Mouse (Mus musculus) neural tube, embryonic 15.5 days (tissue): ENCODE results near the gene Dok4. TPM values are rescaled to one million over a fixed set of nuclear protein-coding genes. Genes with fewer than 3 reads are reported as not detected.

Source experiments
- ATAC-seq: fragments of 200-750 bp; cut with Nextera tagmentation; 2 replicates; pipeline ENCODE4 v1.8.0; 2017; ENCODE audit warnings: mild to moderate bottlenecking, moderate TSS enrichment, moderate library complexity; ENCODE audit not compliant: low FRiP score
- H3K27ac ChIP-seq: fragments of 300-500 bp; sonication (generic); replicated peaks from 2 replicates; pipeline ENCODE4 v1.5.1; 2015; ENCODE audit warnings: mild to moderate bottlenecking, inconsistent platforms
- H3K27me3 ChIP-seq: fragments of 300-500 bp; sonication (generic); replicated peaks from 2 replicates; pipeline ENCODE4 v1.6.1; 2015; ENCODE audit warnings: inconsistent platforms
- H3K36me3 ChIP-seq: fragments of 300-500 bp; sonication (generic); 2 replicates; pipeline ENCODE4 v1.6.1; 2015; ENCODE audit warnings: inconsistent platforms
- H3K4me1 ChIP-seq: fragments of 300-500 bp; sonication (generic); 2 replicates; pipeline ENCODE4 v1.6.1; 2015; ENCODE audit warnings: inconsistent platforms
- H3K4me2 ChIP-seq: fragments of 300-500 bp; sonication (generic); 2 replicates; pipeline ENCODE4 v1.6.1; 2015; ENCODE audit warnings: inconsistent platforms, mild to moderate bottlenecking, moderate library complexity
- H3K4me3 ChIP-seq: fragments of 300-500 bp; sonication (generic); replicated peaks from 2 replicates; pipeline ENCODE4 v1.5.1; 2015; ENCODE audit warnings: mild to moderate bottlenecking, inconsistent platforms
- H3K9ac ChIP-seq: fragments of 300-500 bp; sonication (generic); replicated peaks from 2 replicates; pipeline ENCODE4 v1.6.1; 2015; ENCODE audit warnings: mild to moderate bottlenecking, inconsistent platforms
- H3K9me3 ChIP-seq: fragments of 300-500 bp; sonication (generic); replicated peaks from 2 replicates; pipeline ENCODE4 v1.6.1; 2016; ENCODE audit warnings: inconsistent platforms
- WGBS: fragments of 180-500 bp; shearing (Covaris S2); methylation state at CpG from one replicate; pipeline ENCODE4 v1.1.7; 2015; ENCODE audit warnings: mixed read lengths; 5-methylcytosine and 5-hydroxymethylcytosine counted together
- polyA plus RNA-seq: library from polyadenylated mRNA; unstranded; fragments of >200 nt; fragmentation: Nextera tagmentation; extraction: Ambion mirVana; gene quantifications from 2 replicates; pipeline ENCODE4 v1.2.1, GENCODE M21; 2015

The Dok4 gene
- polyA plus RNA-seq, 1 experiment from 2014 or later = 116 TPM

DNA sequence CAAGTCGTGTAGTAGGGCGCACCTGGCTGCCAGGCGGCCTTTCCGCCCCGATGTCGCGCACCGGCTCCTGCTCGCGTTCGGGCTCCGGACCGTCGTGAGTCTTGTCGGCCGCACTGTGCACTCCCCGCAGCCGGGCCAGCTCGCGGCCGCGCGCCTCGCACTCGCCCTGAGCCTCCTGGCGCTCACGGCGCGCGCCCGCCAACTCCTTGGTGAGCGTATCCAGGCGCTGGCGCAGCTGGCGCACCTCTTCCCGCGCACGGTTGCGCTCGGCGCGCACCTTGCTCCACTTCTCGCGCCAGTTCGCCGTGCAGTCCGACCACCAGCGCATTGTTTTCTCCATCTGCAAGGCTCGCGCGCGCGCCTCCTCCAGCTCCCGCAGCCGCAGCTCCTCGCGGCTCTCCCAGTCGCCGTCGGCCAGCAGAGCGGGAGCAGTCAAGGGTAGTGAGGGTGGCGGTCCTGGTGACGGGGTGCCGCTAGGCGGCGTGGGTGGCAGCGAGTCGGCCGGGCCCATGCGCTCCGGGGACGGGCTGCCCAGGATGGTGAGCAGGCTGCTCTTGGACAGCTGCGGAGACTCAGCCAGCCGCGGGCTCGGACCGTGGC, 37.0 kb upstream of the Dok4 start:
- peak overlapping the region; percentile 86 for H3K4me2 ChIP-seq
- H3K27ac ChIP-seq = no peak overlapping the region
- H3K4me1 ChIP-seq = peaks cover 48% of the 10 kb centered on the region
- no peaks in the 10 kb centered on the region for H3K36me3 ChIP-seq
- peaks cover 39% of the 10 kb centered on the region for H3K27me3 ChIP-seq
- peak; percentile 43 for ATAC-seq
- no peaks in the 10 kb centered on the region for H3K9me3 ChIP-seq
- H3K4me3 ChIP-seq = peak overlapping the region; percentile 49
- WGBS = 4% methylated on average over 76 of the region's 77 CpGs
- H3K9ac ChIP-seq = peak overlapping the region; percentile 31

DNA sequence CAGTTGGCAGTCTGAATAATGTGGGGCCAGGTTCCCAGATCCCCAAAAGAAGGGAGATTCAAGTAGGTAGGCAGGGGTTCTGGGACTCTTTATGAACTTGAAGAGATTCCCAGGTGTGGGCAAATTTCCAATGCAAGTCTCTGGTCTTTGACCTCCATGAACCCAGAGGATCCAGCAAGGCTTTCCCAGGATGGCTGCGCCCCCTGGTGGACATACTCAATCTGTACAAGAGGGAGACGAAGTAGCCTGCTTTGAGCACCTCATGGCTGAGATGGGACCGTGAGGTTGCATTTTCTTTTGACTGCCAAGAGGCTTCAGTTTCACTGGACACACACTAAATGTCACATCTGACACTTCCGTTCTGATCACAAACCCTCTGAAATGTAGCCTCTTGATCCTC, 32.7 kb upstream of the Dok4 start:
- WGBS = 8% methylated on average over 4 of the region's 4 CpGs
- no peak for ATAC-seq
- H3K4me2 ChIP-seq = no peak overlapping the region

DNA sequence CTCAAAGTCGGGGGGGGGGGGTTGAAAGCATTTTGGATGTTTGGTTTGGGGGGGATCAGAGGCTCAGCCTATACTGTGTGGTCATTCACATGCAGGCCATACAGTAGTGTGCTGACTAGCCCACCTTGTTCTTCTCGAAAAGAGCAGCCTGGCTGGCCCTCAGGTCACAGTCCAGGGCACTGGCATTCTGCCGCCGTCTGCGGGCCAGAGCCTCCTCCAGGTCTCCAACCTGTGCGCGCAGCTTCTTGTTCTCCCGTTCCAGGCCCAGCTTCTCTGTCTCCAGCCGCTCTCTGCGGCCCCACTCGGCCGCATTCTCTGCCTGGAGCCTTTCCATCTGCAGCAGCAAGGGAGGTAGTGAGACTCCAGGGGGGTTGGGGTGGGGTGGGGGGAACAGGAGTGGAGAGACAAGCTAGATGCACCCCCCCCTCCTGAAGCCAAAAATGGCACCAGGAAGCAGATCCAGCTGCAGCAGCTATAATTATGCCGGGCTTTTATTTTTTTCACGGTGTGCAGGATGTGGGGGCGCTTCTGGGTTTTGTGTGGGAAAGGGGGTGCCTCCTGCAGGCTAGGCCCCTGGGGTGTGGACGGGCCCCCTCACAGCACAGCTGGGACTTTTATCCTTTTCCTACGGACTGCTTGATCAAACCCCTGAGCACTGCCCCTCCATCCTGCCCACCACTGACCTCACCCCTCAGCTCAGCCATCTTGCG, 31.6 kb upstream of the Dok4 start:
- H3K9me3 ChIP-seq = no peaks in the 10 kb centered on the region
- H3K9ac ChIP-seq = no peak overlapping the region
- H3K4me3 ChIP-seq = no peak overlapping the region
- no peaks in the 10 kb centered on the region for H3K36me3 ChIP-seq
- H3K27me3 ChIP-seq = peaks cover 15% of the 10 kb centered on the region; the same call in 1 of the 2 replicates
- no peak for ATAC-seq
- H3K4me1 ChIP-seq = peaks cover 21% of the 10 kb centered on the region
- 85% methylated on average over 18 of the region's 18 CpGs for WGBS
- no peak overlapping the region for H3K4me2 ChIP-seq
- no peak overlapping the region for H3K27ac ChIP-seq

More for the DNA sequence above, 32.7 kb upstream of the Dok4 start:
- H3K9ac ChIP-seq = no peak overlapping the region
- no peaks in the 10 kb centered on the region for H3K9me3 ChIP-seq
- H3K27me3 ChIP-seq = peaks cover 25% of the 10 kb centered on the region
- no peak overlapping the region for H3K27ac ChIP-seq
- H3K4me3 ChIP-seq = no peak overlapping the region
- no peaks in the 10 kb centered on the region for H3K36me3 ChIP-seq
- H3K4me1 ChIP-seq = peaks cover 28% of the 10 kb centered on the region

DNA sequence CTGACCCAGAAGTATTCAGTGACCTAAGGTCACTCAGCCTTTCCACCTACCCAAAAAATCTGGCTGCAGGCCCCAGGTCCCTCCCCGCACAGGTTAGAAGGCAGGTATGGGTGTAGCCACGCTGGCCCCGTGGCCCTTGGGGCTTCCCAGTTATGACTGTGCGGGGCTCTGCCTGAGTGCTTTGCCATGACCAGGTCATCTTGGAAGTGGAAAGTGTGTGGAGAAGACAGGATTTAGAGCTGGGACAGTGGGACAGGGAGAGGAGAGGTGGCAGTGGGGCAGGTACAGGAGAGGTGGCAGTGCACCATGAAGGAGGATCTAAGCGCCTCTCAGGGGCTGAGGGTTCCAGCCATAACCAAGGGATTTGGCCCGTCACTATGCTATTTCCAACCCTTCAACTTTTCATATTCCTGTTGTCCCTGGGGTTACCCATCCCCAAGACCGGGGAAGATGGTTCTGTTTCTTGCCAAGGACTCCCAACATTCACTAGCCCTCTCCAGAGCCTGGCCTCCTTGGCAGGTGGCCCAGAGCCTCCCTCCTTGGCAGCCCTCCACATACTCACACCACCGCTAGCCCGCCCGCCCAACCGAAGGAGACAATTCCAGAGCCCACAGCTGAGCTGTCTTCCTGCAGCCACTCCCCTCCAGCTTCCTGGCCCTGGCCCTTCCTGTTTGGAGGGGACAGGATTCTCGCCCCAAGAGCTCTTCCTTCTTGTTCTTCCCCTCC, 28.5 kb upstream of the Dok4 start:
- Histone ChIP-seq H3K9me3 (no peaks in the 10 kb centered on the region), H3K4me1 (peaks cover 20% of the 10 kb centered on the region), H3K36me3 (no peaks in the 10 kb centered on the region), H3K27me3 (no peaks in the 10 kb centered on the region), H3K27ac (peak overlapping the region; percentile 54; the same call in 1 of the 2 replicates), H3K9ac (no peak overlapping the region), H3K4me3 (no peak overlapping the region), H3K4me2 (no peak overlapping the region)
- WGBS = 71% methylated on average over 12 of the region's 12 CpGs
- ATAC-seq = peak; percentile 42; the same call in 1 of the 2 replicates

DNA sequence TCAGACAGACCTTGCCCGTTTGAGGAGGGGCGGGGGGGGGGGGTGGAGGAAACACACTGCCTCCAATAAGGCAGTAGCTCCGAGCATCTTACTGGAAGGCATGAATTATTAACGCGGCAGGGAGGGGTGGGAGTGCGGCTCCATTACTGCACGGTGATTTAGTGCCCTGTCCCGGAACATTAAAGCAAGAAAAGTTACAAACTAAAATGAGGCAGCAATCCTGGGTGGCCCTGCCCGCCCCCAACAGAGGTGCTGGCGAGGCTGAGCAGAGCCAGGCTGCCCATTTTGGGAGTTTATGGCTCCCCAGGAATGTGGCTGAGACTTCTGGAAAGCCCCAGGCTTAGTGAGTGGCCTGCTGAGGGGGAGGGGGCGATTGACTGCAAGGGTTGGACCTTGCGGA, 27.6 kb upstream of the Dok4 start:
- H3K9me3 ChIP-seq = no peaks in the 10 kb centered on the region
- no peaks in the 10 kb centered on the region for H3K36me3 ChIP-seq
- no peak for ATAC-seq
- H3K27me3 ChIP-seq = no peaks in the 10 kb centered on the region
- no peak overlapping the region for H3K4me2 ChIP-seq
- H3K4me1 ChIP-seq = peaks cover 23% of the 10 kb centered on the region
- H3K9ac ChIP-seq = no peak overlapping the region
- H3K27ac ChIP-seq = no peak overlapping the region
- H3K4me3 ChIP-seq = no peak overlapping the region
- WGBS = 28% methylated on average over 12 of the region's 12 CpGs

DNA sequence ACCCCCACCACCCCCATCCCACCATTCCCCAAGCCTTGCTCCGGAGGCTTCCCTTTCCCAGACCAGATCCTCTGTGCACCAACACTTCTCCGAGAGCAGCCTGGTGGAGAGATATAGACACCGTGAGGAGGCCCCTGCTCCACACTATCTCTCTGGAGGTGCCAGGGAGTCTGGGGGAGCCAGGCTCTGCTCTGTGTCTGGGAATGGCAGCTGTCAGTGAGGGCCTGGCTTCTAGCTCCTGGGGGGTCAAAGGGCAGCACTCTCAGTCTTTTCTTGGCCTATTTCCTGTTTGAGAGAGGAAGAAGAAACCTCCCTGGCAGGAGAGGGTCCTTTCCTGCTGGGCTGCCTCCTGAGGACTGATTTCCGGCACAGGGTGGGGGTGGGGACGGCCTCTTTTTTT, 24.9 kb upstream of the Dok4 start:
- Histone ChIP-seq H3K9me3 (no peaks in the 10 kb centered on the region), H3K9ac (no peak overlapping the region), H3K36me3 (no peaks in the 10 kb centered on the region), H3K27ac (no peak overlapping the region; the same call in 1 of the 2 replicates), H3K4me3 (no peak overlapping the region), H3K27me3 (no peaks in the 10 kb centered on the region), H3K4me2 (no peak overlapping the region), H3K4me1 (peaks cover 21% of the 10 kb centered on the region)
- 34% methylated on average over 5 of the region's 5 CpGs for WGBS
- no peak for ATAC-seq

DNA sequence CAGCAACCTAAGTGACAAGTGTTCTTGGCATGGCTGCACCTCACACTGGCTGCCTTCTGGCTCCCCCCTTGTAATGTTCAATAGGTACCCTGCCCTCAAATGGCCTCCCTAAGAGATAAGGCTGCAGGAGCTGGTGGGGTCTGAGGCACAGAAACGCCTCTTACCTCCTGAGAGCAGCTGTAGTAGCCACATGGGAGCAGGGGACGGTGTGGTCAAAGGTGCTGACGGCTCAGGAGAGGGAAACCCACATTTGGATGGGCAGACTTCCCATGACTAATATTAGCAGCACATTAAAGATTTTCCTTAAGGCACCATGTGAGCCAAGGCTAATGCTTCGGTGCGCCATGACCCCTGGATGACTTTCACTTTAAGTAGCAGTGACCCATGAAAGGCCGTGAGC, 24.5 kb upstream of the Dok4 start:
- ATAC-seq = no peak
- no peak overlapping the region for H3K4me3 ChIP-seq
- WGBS = 34% methylated on average over 6 of the region's 6 CpGs
- H3K4me1 ChIP-seq = peaks cover 21% of the 10 kb centered on the region
- no peaks in the 10 kb centered on the region for H3K36me3 ChIP-seq
- no peaks in the 10 kb centered on the region for H3K9me3 ChIP-seq
- H3K27me3 ChIP-seq = no peaks in the 10 kb centered on the region
- no peak overlapping the region for H3K9ac ChIP-seq
- no peak overlapping the region for H3K4me2 ChIP-seq
- H3K27ac ChIP-seq = no peak overlapping the region

DNA sequence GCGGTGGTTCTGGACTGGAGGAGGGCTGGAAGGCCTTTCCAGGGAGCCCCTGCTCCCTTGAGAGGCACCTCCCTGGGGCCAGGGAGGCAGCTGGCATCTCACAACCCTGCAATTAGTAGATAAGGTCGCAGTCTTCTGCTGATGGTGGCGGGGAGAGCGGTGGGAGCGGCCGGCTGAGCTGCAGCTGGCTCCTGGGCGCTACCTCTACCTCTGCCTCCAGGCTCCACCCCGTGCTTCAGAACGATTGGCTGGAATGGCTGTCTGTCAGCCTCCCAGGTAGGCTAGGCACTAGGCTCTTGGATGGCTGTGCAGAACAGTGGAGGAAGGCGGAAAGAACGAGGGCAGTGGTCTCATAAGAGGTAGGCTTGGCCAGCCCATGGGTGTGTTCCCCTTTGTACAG, 23.1 kb upstream of the Dok4 start:
- Histone ChIP-seq H3K27ac (no peak overlapping the region), H3K9me3 (no peaks in the 10 kb centered on the region), H3K4me2 (peak overlapping the region; percentile 21), H3K9ac (no peak overlapping the region), H3K36me3 (no peaks in the 10 kb centered on the region), H3K4me1 (peaks cover 14% of the 10 kb centered on the region), H3K27me3 (no peaks in the 10 kb centered on the region), H3K4me3 (no peak overlapping the region)
- no peak for ATAC-seq
- 19% methylated on average over 11 of the region's 11 CpGs for WGBS

DNA sequence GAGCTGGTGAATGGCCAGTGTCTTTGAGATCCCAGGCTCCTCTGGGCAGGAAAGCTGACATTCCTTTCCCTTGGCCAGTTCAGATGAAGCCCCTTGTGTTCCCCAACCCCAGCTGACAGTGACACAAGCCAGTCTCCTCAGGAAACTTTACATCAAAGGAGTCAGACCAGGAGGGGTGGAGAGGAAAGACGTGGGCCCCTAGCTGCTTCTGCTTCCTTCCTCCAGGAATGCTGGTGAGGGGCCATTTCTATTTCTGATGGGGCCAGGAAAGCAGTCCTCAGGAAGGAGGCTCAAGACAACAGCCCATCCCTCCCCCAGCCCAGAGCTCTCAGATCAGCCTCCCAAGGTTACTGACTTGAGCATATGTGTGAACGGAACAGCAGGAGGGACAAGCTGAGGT, 16.8 kb upstream of the Dok4 start:
- no peak overlapping the region for H3K4me3 ChIP-seq
- 55% methylated on average over 2 of the region's 2 CpGs for WGBS
- H3K4me2 ChIP-seq = no peak overlapping the region
- H3K36me3 ChIP-seq = no peaks in the 10 kb centered on the region
- no peak overlapping the region for H3K27ac ChIP-seq
- no peaks in the 10 kb centered on the region for H3K9me3 ChIP-seq
- H3K9ac ChIP-seq = no peak overlapping the region
- H3K27me3 ChIP-seq = 0 out of 2 replicates have a peak, but pooled peaks cover 3% of the 10 kb centered on the region
- ATAC-seq = no peak
- H3K4me1 ChIP-seq = peaks cover 5% of the 10 kb centered on the region

DNA sequence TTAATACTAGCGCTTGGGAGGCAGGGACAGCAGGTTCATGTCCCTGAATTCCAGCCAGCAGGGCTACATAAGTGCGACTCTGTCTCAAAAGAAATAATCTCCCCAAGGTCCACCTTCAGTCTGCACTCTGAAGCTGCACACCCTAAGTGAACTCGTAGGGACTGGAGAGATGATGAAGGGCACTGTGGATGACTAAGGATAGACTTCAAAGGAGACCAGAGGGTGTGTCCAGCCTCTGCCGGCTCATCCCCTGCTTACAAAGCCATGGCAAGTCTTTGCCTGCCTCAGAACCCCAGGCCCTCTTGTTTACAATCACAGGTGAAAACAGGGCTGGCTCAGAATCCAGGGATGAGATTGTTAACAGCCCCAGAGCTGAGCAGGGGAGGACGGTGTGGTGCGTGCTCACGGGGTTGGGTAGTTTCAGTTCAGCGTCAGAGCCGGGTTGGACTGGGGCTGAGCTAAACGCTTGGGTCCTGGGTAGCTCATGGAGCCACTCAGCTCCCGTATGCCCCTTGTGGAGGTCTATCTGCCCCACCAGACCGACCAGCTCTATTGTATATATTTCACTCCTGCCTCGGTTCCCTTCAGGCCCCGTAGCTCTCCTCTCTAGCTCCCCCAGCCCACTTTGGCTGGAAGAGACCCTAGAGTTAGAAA, 12.4 kb upstream of the Dok4 start:
- no peak for ATAC-seq
- WGBS = 30% methylated on average over 14 of the region's 14 CpGs
- H3K4me3 ChIP-seq = no peak overlapping the region
- no peaks in the 10 kb centered on the region for H3K4me1 ChIP-seq
- H3K9me3 ChIP-seq = no peaks in the 10 kb centered on the region
- H3K9ac ChIP-seq = no peak overlapping the region
- no peak overlapping the region for H3K27ac ChIP-seq
- 0 out of 2 replicates have a peak, but pooled peaks cover 3% of the 10 kb centered on the region for H3K27me3 ChIP-seq
- H3K36me3 ChIP-seq = no peaks in the 10 kb centered on the region
- no peak overlapping the region for H3K4me2 ChIP-seq

DNA sequence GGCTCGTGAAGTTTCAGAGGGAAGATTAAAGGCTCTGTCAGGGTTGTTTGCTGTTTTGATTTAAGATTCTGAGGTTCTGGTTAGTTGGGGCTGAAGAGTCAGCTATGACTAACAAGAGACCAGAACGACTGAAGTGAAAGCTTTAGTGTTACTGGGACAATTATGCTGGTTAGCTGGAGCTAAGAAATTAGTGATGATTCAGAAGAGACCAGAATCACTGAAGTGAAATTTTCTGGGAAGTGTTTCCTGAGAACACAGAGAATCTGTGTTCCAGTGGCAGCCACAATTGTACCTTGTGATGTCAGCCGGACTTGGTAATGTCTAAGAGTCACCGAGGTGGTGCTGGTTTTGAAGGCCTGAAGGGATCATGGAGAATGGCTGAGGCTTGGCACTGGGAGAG, 4.6 kb upstream of the Dok4 start:
- Histone ChIP-seq H3K4me2 (no peak overlapping the region), H3K9me3 (no peaks in the 10 kb centered on the region), H3K4me3 (no peak overlapping the region), H3K9ac (no peak overlapping the region), H3K36me3 (no peaks in the 10 kb centered on the region), H3K4me1 (peaks cover 10% of the 10 kb centered on the region), H3K27me3 (no peaks in the 10 kb centered on the region), H3K27ac (no peak overlapping the region)
- WGBS = 71% methylated on average over 4 of the region's 4 CpGs
- ATAC-seq = no peak
